Mouse (Mus musculus) heart, adult 8-10 months (tissue): ENCODE measurements at regions not wholly inside any gene's neighbourhood (a gene's known extent, or its start where the extent isn't known, plus 50 kb on each side); places are given as distances from the start of the nearest gene placed in this dataset.

ENCODE experiments used
- DNase-seq: peaks from one replicate; pipeline ENCODE4 v3.0.0; 2022; ENCODE audit warnings: low spot score

DNA sequence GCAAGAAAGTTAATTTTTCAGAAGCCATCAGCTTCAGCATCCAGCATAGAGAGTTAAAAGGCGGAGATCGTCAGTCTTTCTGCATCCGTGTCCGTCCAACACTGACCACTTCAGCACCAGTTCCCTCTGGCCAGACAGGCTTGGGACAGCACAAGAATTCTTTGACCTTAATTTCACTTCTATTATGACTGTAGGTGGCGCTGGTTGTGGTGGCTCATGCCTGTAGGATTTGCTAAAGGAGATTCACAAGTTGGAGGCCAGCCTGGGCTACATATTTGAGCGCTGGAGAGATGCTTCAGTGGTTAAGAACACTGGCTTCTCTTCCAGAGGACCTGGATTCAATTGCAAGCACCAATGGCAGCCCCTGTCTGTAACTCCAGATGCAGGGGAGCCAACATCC lies 66.0 kb downstream of the Amer2 start:
- DNase-seq = no peak

DNA sequence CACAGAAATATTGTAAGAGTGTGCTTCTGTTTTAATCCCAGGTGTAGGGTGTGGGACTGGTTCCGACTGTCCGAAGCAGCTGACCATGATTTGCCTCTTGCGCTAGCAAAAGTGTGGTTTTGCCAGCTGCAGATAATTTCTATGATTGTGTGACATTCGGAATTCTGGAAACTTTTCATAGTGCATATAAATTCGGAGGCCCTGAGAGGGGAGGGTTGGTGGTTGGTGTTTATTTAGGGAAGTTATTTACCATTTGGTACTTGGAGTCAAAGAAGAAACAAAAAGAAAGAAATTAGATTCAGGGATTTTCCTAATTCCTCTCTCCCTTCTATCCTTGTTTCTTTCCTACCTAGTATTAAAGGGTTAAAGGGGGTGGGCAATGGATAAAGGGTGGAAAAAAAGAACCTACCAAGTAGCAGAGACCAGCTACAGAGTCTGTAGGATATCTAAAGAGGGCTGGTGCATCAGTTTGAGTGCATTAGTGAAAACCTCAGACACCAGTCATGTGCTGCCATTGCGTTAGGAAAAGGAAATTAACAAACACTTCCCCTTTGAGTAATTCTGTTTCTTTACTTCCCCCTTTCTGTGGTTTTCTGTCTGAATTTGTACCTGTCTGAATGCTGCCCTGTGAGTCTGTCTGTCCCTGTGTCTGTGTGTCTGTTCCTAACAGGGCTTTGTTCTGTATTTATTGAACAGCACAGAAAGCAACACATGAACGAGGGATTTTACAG lies 70.9 kb downstream of the Amer2 start:
- DNase-seq = peak; percentile 4

DNA sequence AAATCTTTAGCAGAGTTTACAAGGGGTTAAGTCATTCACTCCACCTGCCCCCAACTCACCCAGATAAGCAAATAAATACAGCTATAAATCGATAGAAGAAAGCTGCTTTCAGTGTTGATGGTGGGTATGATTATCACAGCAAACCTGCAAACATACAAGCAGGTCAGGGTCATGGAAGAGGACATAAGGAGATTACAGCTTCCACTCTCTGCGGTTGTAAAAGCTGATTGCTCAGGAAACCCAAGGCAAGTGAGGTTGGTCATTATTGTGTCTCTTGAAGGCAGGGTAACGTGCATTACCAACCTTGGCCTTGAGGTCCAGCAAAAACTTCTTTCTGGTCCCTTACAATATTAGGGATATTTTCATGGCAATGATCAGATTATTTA lies 71.5 kb downstream of the Amer2 start:
- no peak for DNase-seq

DNA sequence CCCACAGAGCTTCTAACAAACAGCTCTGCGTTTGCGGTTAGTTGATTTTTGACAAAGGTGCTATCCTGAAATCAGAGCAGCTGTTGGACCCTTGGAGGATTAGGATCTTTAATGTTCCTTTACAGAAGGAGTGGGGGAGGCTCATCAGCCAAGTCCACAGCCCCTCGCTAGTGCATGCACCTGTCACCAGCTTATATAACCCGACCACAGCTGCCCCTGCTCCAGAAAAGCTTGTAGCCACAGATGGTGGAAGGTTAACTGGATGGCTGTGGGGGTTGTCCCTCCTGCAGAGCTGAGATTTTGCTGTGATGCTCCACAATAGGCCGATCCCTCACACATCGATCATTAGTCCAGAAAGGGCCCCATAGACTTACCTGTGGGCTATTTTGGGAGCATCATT lies 73.0 kb downstream of the Amer2 start:
- DNase-seq = no peak

DNA sequence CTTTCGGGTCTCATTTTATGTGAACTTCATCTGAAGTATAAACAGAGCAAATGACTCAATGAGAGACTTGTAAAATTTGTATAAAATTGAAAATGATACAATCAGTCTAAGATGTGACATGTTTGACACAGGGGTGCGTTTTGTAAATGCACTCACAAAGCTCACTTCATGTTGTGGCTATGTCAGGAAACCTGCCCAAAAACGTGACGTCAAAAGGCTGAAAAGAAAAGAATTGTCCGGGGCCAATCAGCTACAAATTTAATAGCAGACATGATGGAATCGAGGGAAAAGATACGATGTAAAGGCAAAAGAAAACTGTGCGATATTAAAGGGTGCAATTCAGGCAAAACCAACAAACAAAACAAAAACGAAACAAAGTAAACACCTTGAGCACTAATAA lies 78.2 kb downstream of the Amer2 start:
- no peak for DNase-seq

DNA sequence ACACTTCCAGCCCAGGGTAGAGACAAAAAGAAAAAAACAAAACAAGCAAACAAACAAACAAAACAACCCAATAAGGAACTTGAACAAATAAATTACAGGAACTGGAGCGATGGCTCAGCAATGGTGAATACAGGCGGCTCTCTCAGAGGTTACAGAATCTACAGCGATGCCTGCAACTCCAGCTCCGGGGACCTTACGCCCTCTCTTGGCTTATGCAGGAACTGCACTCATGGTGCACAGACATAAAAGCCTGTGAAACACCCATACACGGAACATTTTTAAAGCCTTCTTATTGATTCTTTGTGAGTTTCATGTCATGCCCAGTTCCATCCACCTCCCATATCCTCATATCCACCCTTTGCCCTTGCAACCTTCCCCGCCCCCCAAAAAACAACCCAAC lies 78.6 kb downstream of the Amer2 start:
- DNase-seq = no peak

DNA sequence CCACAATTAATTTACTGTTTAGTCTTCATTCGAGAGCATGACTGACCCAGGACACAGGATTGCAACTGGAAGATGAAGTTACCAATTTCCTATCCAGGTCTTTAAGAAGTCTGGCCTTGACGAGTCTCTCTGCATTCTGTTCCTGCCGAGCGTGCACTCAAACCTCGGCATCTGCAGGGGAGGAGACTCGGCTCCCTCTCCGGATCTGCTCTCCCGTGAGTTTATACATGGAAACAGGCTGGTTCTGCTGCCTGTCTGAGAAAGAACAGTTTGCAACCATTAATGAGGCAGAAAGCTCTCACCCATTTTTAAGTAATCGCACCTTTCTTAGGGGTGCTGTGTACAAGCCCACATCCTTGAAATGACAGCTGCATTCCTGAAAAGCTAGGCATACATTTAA lies 83.7 kb downstream of the Amer2 start:
- no peak for DNase-seq

DNA sequence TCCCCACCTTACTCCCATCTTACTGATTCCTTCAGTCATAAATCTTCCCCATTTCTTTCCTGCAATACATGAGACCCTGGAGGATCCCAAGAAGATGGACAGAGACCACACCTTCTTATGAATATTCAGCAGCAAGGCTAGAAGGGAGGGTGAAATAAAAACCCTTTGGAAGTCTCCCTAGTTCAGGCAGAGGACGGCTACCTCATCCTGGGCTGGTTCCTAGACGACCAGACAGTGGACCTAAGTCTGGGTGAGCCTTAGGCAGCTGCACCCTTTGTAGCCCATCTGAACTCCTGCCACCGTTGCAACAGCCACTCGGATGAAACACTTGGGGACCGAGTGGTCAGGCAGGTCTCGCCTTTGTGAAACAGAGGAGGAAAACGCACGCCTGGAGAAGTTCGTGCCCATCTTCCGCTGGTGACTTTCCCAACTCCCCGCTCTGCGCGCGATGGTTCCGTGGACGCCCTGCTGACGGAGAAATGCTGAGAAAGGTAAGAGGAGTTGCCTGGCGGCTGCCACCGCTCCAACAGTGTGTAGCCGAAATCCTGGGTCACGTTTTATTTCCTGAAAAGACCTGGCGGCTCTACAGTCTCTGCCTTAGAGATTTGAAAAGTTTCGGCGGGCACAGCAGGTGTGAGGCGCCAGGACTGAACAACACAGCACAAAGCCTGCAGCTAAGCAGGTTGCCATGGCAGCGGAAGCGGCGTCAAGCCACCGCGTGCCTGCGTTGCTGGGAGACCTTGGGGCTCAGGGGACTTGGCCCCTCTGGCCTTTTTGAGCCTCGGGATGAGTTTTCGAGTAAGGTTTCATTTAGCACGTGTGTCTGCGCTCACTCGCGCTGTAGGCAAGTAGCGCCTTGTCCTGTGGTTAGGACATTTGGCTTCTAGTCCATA lies 112.2 kb downstream of the Amer2 start:
- DNase-seq = no peak

DNA sequence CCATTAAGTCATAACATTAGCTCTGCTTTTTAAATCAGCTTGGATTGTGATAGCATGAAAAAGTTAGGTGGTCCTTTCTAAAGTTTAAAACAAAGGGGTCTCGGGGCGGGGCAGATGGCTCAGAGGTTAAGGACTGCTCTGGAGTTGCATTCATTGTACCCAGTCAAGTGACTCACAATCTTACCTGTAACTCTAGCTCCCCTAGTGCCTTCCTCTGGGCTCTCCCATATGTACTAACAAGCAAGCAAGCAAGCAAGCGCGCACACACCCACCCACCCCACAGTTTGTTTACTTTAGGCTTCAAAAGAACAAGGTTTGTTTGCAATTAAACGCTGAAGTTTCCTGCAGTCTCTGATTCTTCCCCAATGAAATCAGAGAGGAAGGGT lies 112.8 kb downstream of the Amer2 start:
- no peak for DNase-seq

DNA sequence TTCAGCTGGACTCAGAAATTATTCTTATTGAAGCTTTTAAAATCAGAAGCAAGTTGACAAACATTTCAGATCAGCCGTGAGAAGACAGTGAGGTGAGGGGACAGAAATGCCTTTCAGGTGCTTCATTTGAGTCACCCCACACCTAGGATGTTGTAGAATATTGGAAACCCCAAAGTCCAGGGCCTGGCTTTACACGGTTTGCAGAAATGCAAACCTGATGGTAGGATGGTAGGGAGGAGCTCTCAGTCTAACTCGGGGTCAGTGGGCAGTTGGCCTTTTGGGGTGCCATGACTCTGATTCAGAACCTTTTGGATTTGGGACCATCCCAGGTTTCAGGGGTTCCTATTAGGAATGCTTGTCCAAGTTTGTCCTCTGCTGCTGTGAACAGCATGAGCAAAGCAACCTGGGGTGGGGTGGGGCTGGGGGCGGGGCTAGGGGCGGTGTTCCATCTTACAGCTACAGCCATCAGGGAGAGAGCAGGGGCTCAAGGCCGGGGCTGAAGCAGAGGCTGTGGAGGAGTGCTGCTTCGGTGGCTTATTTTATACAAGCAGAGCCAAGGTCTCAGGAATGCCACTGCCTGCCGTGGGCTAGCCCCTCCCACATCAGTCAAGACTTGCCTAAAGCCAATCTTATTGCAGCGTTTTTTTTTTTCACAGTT lies 113.3 kb downstream of the Amer2 start:
- DNase-seq = no peak

DNA sequence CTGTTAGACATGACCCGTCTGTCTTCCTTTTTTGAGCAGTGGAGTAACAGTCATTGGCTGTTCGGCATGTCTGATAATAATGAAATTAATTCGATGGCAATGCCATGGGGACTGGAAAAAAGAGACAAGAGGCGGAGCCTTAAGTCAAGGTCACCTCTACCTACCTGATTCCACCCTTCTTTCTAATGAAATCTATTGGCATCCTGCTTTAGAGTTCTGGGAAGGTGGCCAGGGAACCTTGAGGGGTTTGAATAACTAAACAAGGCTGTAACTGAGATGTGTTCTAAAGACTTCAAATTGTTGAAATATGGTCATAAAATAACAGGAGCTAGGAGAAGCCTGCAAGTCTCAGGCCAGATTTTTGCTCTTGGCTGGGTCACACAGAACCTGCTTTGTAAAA lies 116.1 kb downstream of the Amer2 start:
- no peak for DNase-seq

DNA sequence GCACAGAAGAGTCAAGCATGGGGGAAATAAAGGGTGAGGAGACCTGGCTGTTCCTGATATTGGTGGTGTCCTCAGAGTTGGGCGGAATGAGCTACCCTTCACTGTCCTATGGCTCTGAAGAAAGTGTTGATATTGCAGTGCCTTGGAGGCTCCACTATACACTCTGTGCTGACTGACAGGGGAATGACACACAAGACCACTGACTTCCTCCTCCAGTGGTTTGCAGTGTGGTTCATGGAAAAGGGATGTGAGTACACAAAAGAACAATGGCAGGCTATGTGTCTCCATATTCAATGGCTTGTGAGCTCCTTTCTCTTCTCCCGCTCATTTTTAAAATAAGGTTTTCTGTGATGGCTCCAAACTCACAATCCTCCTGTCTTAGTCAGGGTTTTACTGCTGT lies 117.8 kb downstream of the Amer2 start:
- DNase-seq = no peak

DNA sequence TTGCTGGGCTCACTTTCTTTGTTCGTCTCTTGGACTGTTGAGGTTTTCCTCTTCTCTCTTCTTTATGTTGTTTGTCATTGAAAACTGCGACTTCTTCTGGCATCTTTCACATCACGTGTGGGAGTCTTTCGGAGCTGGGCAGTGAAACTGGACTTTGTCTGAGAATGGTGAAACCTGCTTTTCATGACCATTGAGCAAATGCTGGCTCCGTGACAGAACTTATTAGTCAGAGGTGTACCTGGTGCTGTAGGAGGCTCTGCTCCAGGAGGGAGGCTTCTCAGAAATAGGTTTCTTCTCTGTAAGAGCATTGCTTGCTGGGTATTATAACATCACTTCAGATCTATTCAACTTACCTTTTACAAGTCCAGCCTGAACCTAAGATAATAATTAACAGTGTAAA lies 122.4 kb downstream of the Amer2 start:
- DNase-seq = no peak

DNA sequence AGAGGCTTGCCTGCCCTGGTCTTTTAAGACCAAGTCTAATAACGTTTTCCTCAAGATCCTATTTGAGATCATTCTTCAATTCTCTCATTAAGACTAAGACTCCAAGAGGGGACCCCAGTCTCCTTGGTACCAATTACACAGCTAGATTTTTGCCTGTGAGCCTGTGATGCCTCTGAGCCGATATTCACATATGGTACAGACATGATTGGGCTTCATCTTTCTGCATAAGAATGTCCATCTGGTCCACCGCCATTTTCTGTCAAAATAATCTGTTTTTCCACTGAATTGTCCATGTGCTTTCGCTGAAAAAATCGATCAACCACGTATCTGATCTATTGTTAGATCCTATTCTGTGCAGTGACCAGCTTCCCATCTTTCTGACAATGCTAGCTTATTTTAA lies 129.5 kb downstream of the Amer2 start:
- no peak for DNase-seq

DNA sequence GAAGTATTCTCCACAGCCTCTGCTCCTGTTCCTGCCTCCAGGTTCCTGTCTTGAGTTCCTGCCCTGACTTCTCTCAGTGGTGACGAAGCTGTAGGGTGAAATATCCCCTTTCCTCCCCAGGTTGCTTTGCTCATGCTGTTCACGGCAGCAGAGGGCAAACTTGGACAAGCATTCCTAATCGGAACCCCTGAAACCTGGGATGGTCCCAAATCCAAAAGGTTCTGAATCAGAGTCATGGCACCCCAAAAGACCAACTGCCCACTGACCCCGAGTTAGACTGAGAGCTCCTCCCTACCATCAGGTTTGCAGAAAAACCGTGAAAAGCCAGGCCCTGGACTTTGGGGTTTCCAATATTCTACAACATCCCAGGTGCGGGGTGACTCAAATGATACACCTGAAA lies 128.7 kb upstream of the Spata13 start:
- no peak for DNase-seq

DNA sequence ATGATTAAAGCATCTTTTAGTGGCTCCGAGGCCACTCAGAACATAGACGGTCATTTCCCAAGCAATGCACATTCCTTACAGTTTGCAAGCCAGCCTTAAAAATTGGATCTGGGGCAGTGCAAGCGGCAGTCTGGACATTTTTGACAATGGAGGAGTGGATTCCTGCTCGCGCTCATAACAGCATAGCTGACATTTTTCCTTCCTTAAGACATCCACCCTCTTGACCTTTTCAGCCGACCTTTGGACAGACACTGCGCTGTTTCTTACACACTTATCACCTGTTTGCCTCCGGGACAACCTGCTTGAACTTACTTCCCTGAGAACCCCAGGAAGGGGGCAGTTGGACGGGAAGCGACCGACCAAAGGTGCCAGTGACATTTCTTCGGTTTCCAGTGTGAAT lies 127.5 kb upstream of the Spata13 start:
- no peak for DNase-seq

DNA sequence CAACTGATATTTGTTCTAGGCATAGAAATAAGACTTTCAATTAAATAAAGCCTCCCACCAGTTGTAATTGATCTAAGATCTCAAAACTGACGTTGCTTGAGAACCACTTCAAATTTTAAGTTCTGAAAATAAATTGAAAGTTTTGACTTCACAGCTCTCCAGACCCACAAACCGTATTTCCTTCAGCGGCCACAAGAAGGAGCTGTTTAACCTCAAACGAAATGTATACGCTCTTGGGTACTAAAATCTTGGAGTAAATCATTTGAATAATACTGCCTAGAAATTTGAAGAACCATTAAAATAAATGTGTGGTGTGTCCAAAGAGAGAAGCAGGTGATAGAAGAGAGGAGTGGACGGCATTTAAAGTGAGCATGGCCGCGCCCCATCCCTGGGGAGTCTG lies 120.2 kb upstream of the Spata13 start:
- no peak for DNase-seq

DNA sequence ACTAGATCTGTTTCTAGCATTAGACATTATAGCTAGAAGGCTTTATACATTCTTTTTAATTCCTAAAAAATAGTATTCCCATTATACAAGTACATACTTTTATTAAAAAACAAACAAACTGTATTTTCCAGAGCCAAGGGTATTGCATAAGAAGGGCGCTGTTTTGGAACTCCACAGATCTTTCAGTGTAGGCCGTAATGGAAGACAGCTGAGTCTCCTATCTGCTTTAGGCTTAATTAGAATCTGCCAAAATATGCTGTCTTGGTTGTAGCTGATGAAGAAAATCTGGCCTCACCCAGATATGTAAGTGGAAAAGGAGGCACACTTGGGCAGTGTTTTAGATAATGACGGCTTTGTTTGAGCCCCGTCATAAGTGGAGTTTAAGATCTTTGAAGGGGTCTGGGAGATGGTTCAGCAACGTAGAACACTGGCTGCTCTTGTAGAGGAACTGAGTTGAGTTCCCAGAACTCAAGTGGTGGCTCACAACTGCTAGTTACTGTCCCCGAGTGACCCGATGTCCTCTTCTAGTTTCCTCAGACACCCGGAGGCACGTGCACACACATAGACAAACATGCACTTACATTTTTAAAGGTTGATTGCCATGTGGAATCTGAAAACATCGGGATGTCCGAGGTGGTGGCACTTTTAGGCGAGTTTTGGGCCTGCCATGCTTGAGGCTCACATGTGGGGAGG lies 118.6 kb upstream of the Spata13 start:
- no peak for DNase-seq

DNA sequence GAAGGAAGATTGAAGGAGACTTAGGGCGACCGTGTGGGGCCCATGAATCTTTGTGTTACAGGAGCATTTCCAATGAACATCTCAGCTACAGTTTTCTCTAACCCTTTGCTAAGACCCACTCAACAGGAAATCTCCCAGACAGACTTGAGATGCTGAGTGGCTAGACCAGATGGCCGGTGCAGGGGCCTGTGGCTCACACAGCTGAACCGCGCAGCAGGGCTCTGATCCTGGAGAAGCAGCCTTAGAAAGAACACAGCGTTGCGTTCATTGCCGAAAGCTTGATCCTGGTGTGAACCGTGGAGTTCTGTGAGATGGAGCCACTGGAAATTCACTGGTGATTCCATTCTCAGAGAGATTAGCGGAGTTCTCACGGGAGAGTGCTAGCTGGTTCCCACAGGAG lies 115.9 kb upstream of the Spata13 start:
- DNase-seq = no peak

DNA sequence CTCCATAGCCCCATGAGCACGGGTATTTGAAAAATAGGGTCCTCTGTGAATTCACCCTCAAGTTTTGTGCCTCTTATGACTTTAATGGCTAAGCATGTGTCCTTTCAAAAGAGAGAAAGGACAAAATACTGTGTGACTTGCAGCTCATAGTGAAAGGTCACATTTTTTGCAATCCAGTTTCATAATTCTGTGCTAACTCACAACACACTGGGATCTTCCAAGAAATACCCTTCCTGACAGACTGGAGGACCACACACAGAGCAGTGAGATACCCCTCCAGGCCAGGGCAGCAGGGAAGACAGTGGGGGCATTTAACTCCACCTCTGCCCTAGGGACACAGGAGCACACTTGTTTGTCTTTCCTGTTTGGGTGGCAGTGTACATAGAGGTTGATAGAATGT lies 110.8 kb upstream of the Spata13 start:
- no peak for DNase-seq

DNA sequence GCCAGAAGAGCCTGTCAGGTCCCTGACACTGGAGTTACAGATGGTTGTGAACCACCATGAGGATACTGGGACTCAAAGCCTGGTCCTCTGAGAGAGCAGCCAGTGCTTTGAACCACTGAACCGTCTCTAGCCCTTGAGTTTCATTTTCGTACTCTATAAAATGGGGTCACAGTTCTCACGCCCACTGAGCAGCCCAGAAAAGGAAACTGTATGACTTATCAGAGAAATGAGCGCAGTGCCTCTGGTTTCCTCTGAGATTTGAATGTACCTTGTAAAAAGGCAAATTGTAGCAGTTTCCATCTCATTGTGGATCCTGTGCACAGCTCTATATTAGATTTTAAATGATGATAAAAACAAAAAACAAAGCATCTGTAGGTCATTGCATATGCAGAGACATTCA lies 108.9 kb upstream of the Spata13 start:
- DNase-seq = no peak

DNA sequence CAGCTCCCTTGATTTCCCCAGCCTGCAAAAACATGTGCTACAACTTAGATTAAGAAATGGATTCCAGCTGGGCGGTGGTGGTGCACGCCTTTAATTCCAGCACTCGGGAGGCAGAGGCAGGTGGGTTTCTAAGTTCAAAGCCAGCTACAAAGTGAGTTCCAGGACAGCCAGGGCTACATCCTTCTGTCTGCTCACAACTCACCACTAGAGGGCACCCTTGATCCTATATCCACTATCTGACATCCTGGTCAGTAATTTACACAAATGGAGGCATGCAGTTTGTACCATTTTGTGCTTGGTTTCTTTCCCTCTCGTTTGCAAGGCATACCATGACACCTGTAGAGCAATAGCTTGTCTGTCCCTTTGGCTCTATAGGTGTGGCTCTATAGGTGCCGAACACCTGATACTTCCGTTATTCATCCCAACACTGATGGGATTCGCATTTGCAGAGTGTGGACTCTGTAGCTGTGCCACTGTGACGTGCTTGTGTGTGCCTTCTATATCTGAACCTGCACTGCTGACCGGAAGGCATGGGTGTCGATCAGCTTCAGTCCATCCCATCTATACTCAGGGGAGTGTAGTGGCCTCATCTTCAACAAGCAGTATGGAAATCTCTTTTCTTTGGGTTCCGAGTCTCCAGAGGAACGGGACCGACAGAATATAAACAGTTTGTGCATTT lies 108.4 kb upstream of the Spata13 start:
- DNase-seq = peak; percentile 82
